Mouse (Mus musculus) hindbrain, embryonic 11.5 days (tissue): ENCODE results near the gene Tmcc1. TPM values are rescaled to one million over a fixed set of nuclear protein-coding genes. Genes with fewer than 3 reads are reported as not detected.

Experiments
- ATAC-seq: fragments of 200-750 bp; cut with Nextera tagmentation; 2 replicates; pipeline ENCODE4 v1.8.0; 2017; ENCODE audit warnings: mild to moderate bottlenecking, moderate TSS enrichment, moderate library complexity; ENCODE audit not compliant: low FRiP score
- DNase-seq: peaks from one replicate; pipeline ENCODE4 v3.0.0-alpha.2; 2015; ENCODE audit warnings: low spot score
- H3K27ac ChIP-seq: fragments of 300-500 bp; sonication (generic); 2 replicates; pipeline ENCODE4 v1.5.1; 2014; ENCODE audit warnings: mild to moderate bottlenecking, low read depth, low read length
- H3K27me3 ChIP-seq: fragments of 300-500 bp; sonication (generic); 2 replicates; pipeline ENCODE4 v1.6.1; 2014; ENCODE audit warnings: mild to moderate bottlenecking, low read length, moderate library complexity, mixed read lengths; ENCODE audit not compliant: control insufficient read depth, insufficient read depth
- H3K36me3 ChIP-seq: fragments of 300-500 bp; sonication (generic); 2 replicates; pipeline ENCODE4 v1.6.1; 2014; ENCODE audit warnings: mild to moderate bottlenecking, low read length, moderate library complexity, mixed read lengths; ENCODE audit not compliant: control insufficient read depth, insufficient read depth
- H3K4me1 ChIP-seq: fragments of 300-500 bp; sonication (generic); replicated peaks from 2 replicates; pipeline ENCODE4 v1.6.1; 2014; ENCODE audit warnings: low read length, mixed read lengths; ENCODE audit not compliant: control insufficient read depth, insufficient read depth
- H3K4me2 ChIP-seq: fragments of 300-500 bp; sonication (generic); replicated peaks from 2 replicates; pipeline ENCODE4 v1.6.1; 2014; ENCODE audit warnings: mild to moderate bottlenecking, low read depth, low read length
- H3K4me3 ChIP-seq: fragments of 300-500 bp; sonication (generic); 2 replicates; pipeline ENCODE4 v1.5.1; 2014; ENCODE audit warnings: low read depth, low read length
- H3K9ac ChIP-seq: fragments of 300-500 bp; sonication (generic); 2 replicates; pipeline ENCODE4 v1.6.1; 2014; ENCODE audit warnings: low read depth, low read length
- H3K9me3 ChIP-seq: fragments of 300-500 bp; sonication (generic); 2 replicates; pipeline ENCODE4 v1.6.1; 2016; ENCODE audit warnings: low read length; ENCODE audit not compliant: control insufficient read depth
- WGBS: fragments of 180-500 bp; shearing (Covaris S2); extraction: QIAGEN DNeasy Blood & Tissue Kit; methylation state at CpG from one replicate; pipeline ENCODE4 v1.1.7; 2014; 5-methylcytosine and 5-hydroxymethylcytosine counted together
- polyA plus RNA-seq: library from polyadenylated mRNA; unstranded; fragments of >200 nt; fragmentation: Nextera tagmentation; extraction: Ambion mirVana; gene quantifications from 2 replicates; pipeline ENCODE4 v1.2.1, GENCODE M21; 2014

The Tmcc1 gene
- polyA plus RNA-seq, 1 experiment from 2014 or later = 23.4 TPM

DNA sequence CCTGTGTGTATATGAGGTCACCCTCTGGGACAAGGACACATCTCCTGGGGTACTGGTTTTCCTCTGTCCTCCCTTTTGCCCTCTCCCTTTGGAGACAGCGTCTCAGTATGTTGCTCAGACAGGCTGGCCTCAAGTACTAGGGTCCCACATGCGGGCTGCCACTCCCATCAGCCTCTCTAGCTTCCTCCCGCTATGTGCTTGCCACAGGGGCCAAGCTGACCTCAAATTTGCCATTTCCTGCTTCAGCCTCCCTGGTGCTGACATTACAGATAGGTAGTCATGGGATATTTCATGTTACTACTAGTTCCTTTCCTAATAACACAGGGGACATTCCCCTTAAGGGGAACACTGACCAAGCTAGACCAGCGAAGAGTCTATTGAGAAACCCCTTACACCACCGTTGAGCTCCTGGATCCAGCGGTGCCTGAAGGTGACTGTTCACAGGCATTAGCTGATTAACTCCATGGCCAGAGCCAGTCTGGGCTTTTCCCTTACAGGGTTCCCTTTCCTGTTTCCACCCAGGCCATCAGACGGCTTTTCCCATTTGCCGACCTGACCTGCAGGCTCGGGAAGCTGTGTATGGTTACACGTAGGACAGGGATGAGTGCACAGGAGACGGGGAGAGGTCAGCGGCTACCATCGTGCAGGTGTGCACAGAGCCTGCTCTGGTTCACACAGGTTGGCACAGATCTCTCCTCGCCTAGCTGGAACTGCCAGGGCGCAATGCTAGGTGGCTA, 220.0 kb downstream of the Tmcc1 start:
- H3K27me3 ChIP-seq = no peaks in the 10 kb centered on the region
- 87% methylated on average over 15 of the region's 15 CpGs for WGBS
- no peak overlapping the region for H3K4me3 ChIP-seq
- H3K9ac ChIP-seq = no peak overlapping the region
- no peak overlapping the region for H3K27ac ChIP-seq
- no peak for ATAC-seq
- no peaks in the 10 kb centered on the region for H3K4me1 ChIP-seq
- DNase-seq = no peak
- H3K9me3 ChIP-seq = no peaks in the 10 kb centered on the region
- no peak overlapping the region for H3K4me2 ChIP-seq
- no peaks in the 10 kb centered on the region for H3K36me3 ChIP-seq

DNA sequence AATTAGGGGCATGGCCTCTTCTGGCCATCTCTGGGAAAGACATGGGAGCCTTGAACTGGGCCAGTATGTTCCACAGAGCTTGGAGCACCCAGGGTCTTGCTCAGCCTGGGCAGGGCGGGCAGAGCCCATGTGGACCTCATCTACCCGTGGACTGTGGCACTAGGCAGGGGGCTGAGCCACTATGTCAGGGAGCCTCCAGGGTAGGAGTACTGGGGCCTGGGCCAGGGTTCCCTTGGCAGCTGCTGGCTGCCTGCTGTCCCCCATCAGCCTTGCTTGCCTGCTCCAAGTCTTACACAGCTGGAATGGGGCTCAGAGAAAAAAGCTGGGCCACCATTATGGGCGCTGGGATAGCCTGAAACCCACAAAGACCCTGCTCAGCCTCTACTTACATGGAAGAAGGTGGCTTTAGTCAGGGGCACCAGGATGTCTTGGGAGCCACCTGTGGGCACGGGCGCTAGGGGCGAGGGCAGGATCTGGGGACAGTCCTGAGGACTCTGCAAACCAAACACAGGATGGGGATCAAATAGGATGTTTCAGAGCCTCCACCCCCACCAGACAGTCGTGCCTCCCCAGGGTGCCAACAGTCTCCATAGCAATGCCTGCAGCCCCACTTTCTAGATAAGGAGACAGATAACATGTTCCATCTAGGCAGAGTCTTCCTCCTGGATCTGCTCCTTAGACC, 221.1 kb downstream of the Tmcc1 start:
- Histone ChIP-seq H3K9me3 (no peaks in the 10 kb centered on the region), H3K36me3 (no peaks in the 10 kb centered on the region), H3K4me3 (no peak overlapping the region), H3K27ac (no peak overlapping the region), H3K4me1 (no peaks in the 10 kb centered on the region), H3K4me2 (no peak overlapping the region), H3K27me3 (no peaks in the 10 kb centered on the region), H3K9ac (no peak overlapping the region)
- DNase-seq = no peak
- no peak for ATAC-seq
- 78% methylated on average over 7 of the region's 7 CpGs for WGBS

DNA sequence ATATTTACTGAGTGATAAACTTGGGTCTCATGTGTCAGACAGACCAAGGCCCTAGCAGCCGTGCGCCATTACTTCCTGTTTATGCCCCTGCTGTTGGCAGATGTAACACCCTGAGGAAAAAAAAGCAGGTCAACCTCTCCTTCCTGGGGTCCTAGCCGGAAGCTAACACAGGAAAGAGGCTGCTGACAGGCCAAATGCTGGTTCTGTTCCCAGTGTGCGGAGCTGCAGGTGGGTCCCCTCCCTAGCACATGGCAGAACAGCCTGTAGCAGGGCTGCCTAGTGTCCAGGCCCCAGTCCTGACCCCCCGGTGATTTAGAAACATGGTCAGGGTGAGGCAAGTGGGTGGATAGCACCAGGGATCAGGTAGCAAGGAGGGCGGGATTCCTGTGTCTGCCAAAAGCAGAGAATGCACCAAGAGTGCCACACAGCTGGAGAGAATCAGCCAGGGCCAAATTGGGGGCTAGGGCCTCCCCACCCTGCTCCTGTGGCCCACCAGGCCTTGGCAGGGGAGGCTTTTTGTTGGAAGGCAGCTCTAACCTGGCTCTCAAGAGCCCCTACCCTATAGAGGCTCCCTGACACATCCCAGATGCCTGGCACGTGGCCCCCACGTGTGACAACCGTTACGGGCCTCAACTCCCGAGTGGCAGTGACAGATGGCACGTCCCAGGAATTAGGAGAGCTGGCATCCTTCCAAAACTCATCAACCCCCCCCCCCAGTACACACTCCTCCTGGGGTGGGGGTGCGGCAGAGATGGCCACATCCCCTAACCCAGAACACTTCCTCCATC, 221.8 kb downstream of the Tmcc1 start:
- no peak for DNase-seq
- no peak overlapping the region for H3K27ac ChIP-seq

DNA sequence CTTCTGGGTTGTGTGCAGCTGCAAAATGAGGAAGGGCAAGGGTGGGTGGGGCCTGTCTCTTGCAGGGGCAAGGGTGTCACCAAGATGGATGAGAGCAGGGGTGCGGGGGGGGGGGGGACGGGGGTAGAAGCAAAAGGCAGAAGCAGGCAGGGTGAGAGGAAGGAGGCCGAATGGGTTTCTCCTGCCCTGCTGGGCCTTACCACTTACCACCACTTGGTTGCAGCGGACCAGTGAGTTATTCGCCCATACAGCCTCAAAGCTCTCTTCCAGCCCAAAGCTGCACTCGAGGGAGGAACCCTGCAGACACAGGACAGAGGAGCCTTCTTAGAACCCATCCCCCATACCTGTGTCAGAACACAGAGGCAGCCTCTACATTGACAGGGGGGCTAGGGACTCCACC, 223.3 kb downstream of the Tmcc1 start:
- Histone ChIP-seq H3K27me3 (no peaks in the 10 kb centered on the region), H3K4me1 (no peaks in the 10 kb centered on the region), H3K4me3 (no peak overlapping the region), H3K36me3 (no peaks in the 10 kb centered on the region), H3K27ac (no peak overlapping the region), H3K4me2 (no peak overlapping the region), H3K9ac (no peak overlapping the region), H3K9me3 (no peaks in the 10 kb centered on the region)
- WGBS = 52% methylated on average over 4 of the region's 6 CpGs
- DNase-seq (no peak), ATAC-seq (no peak)

More for the DNA sequence above, 221.8 kb downstream of the Tmcc1 start:
- no peak overlapping the region for H3K4me2 ChIP-seq
- H3K36me3 ChIP-seq = no peaks in the 10 kb centered on the region
- 66% methylated on average over 13 of the region's 13 CpGs for WGBS
- H3K4me3 ChIP-seq = no peak overlapping the region
- H3K4me1 ChIP-seq = no peaks in the 10 kb centered on the region
- H3K9me3 ChIP-seq = no peaks in the 10 kb centered on the region
- no peaks in the 10 kb centered on the region for H3K27me3 ChIP-seq
- no peak overlapping the region for H3K9ac ChIP-seq
- ATAC-seq = no peak

DNA sequence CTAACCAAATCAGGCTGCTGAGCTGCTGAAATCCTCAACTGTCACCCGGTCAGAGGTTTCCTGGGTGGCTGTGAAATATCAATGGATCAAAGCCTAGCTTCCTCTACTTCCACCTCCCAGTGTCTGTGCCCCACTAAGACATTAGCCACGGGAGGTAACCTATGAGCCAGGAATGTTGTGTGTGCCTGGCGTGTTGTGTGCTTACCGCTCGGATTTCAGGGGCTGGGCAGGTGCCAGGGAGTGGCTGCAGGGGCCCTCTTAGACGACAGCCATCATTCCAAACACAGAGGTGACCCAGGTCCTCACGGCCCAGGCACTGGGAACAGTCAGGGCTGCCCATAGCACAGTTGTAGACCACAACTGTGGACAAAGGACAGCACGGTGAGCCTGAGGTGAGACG, 224.2 kb downstream of the Tmcc1 start:
- ATAC-seq = no peak
- H3K27ac ChIP-seq = no peak overlapping the region
- no peak overlapping the region for H3K4me3 ChIP-seq
- WGBS = 82% methylated on average over 9 of the region's 9 CpGs
- H3K4me1 ChIP-seq = no peaks in the 10 kb centered on the region
- no peak overlapping the region for H3K9ac ChIP-seq
- DNase-seq = no peak
- no peaks in the 10 kb centered on the region for H3K36me3 ChIP-seq
- H3K4me2 ChIP-seq = no peak overlapping the region
- H3K9me3 ChIP-seq = no peaks in the 10 kb centered on the region
- no peaks in the 10 kb centered on the region for H3K27me3 ChIP-seq

DNA sequence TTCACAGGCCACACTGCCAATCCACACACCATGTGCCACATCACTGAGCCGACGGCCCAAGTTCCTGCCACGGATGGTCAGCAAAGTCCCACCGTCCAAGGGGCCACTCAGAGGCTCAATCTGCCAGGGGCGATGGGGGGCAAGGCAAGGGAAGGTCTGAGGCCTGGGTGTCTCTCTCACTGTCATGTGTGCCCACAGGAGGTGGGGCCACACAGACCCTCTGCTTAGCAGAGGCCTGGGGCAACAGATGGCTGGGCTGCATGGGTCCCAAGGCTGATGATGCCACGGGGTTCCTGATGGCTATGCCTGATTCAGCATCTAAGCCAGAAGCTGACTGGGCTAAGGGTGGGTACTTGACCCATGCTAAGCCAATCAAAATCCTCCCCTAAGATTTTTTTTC, 224.6 kb downstream of the Tmcc1 start:
- no peak overlapping the region for H3K4me2 ChIP-seq
- no peaks in the 10 kb centered on the region for H3K9me3 ChIP-seq
- H3K27ac ChIP-seq = no peak overlapping the region
- DNase-seq (no peak), ATAC-seq (no peak; the same call in 1 of the 2 replicates)
- H3K27me3 ChIP-seq = no peaks in the 10 kb centered on the region
- H3K9ac ChIP-seq = no peak overlapping the region
- no peaks in the 10 kb centered on the region for H3K4me1 ChIP-seq
- WGBS = 84% methylated on average over 6 of the region's 6 CpGs
- no peaks in the 10 kb centered on the region for H3K36me3 ChIP-seq
- H3K4me3 ChIP-seq = no peak overlapping the region

Other genes starting within 250 kb of the Tmcc1 start
- not detected in 2 replicates for gene H1foo, start 248.5 kb downstream of the Tmcc1 start, polyA plus RNA-seq
- 17.5 and 18.8 TPM in 2 replicates for gene Plxnd1, start 198.5 kb downstream of the Tmcc1 start, polyA plus RNA-seq
- gene Washc2, start 14.6 kb upstream of the Tmcc1 start, polyA plus RNA-seq = 58.8 and 62.7 TPM in 2 replicates
- 8.1 and 9.4 TPM in 2 replicates for gene Zfand4, start 70.7 kb upstream of the Tmcc1 start, polyA plus RNA-seq
- gene March8, start 144.5 kb upstream of the Tmcc1 start, polyA plus RNA-seq = 47.9 and 52.8 TPM in 2 replicates